Mouse (Mus musculus) C2C12 (cell line): ENCODE data around the gene Eps8l1.

Experiments used
- CEBPB ChIP-seq: IDR thresholded peaks from one replicate; pipeline ENCODE4 v1.6.1; 2011; ENCODE audit warnings: low read depth, mild to moderate bottlenecking, control low read depth, moderate library complexity
- CTCF ChIP-seq: IDR thresholded peaks from one replicate; pipeline ENCODE4 v1.5.1; 2011; ENCODE audit not compliant: control insufficient read depth, insufficient read depth, insufficient read length
- FOSL1 ChIP-seq: IDR thresholded peaks from one replicate; pipeline ENCODE4 v1.8.0; 2011; ENCODE audit warnings: mild to moderate bottlenecking, low read length; ENCODE audit not compliant: poor library complexity, insufficient read depth, severe bottlenecking
- MAX ChIP-seq: IDR thresholded peaks from one replicate; pipeline ENCODE4 v1.6.1; 2011; ENCODE audit warnings: mild to moderate bottlenecking, control low read depth
- MYOD1 ChIP-seq: IDR thresholded peaks from one replicate; pipeline ENCODE4 v1.6.1; 2011; ENCODE audit warnings: low read depth; ENCODE audit not compliant: control insufficient read depth, insufficient read length
- USF1 ChIP-seq: IDR thresholded peaks from one replicate; pipeline ENCODE4 v1.6.1; 2011; ENCODE audit warnings: low read depth, mild to moderate bottlenecking, control low read depth, moderate library complexity

DNA sequence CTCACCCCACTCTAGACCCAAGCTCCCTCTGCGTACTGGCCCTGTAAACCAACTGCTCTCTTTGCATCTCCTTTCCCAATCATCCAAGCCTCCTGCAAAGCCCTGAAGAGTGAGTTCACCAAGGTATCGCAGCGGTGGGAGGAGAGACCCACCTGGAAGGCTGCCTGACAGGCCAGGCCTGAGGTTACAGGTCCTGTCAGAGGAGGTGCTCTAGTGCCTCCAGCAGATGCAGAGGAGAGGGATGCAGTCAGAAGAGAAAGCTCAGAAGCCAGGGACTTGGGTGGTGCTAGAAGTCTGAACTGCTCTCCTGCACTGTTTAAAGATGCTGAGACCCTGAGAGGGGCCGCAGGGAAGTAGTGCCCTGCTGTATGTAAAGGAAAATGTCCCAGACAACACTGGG lies 38.6 kb downstream of the Eps8l1 start:
- TF ChIP-seq CTCF (no peak), USF1 (no peak), MYOD1 (no peak), MAX (no peak), CEBPB (no peak), FOSL1 (no peak)
